Mouse (Mus musculus) hindbrain, embryonic 10.5 days (tissue): Measurements from ENCODE around the gene Kremen2. TPM values are rescaled to one million over a fixed set of nuclear protein-coding genes. Genes with fewer than 3 reads are reported as not detected.

Source experiments
- DNase-seq: peaks from one replicate; pipeline ENCODE4 v3.0.0-alpha.2; 2017; ENCODE audit warnings: low spot score
- H3K27ac ChIP-seq: fragments of 300-500 bp; sonication (generic); 2 replicates; pipeline ENCODE4 v1.5.1; 2016; ENCODE audit warnings: mild to moderate bottlenecking, moderate library complexity
- H3K27me3 ChIP-seq: fragments of 300-500 bp; sonication (generic); 2 replicates; pipeline ENCODE4 v1.6.1; 2016; ENCODE audit warnings: mild to moderate bottlenecking; ENCODE audit not compliant: poor library complexity, insufficient read depth, severe bottlenecking
- H3K36me3 ChIP-seq: fragments of 300-500 bp; sonication (generic); 2 replicates; pipeline ENCODE4 v1.6.1; 2016; ENCODE audit warnings: mild to moderate bottlenecking, moderate library complexity
- H3K4me1 ChIP-seq: fragments of 300-500 bp; sonication (generic); replicated peaks from 2 replicates; pipeline ENCODE4 v1.6.1; 2016; ENCODE audit warnings: mild to moderate bottlenecking
- H3K4me3 ChIP-seq: fragments of 300-500 bp; sonication (generic); 2 replicates; pipeline ENCODE4 v1.5.1; 2016; ENCODE audit warnings: mild to moderate bottlenecking, moderate library complexity
- H3K9me3 ChIP-seq: fragments of 300-500 bp; sonication (generic); 2 replicates; pipeline ENCODE4 v1.6.1; 2016; ENCODE audit warnings: mild to moderate bottlenecking, moderate library complexity
- WGBS: fragments of 180-500 bp; shearing (Covaris S2); methylation state at CpG from one replicate; pipeline ENCODE4 v1.1.7; 2016; 5-methylcytosine and 5-hydroxymethylcytosine counted together
- polyA plus RNA-seq: library from polyadenylated mRNA; unstranded; fragments of >200 nt; fragmentation: Nextera tagmentation; extraction: Ambion mirVana; gene quantifications from 2 replicates; pipeline ENCODE4 v1.2.1, GENCODE M21; 2016

Kremen2 gene
- polyA plus RNA-seq, 1 experiment from 2014 or later, result 4.3 TPM

- no peaks in the 10 kb centered on the region for H3K9me3 ChIP-seq
- no peak overlapping the region for H3K27ac ChIP-seq
- H3K4me1 ChIP-seq, result peaks cover 15% of the 10 kb centered on the region
- no peak overlapping the region for H3K4me3 ChIP-seq
- peaks cover 11% of the 10 kb centered on the region; the same call in 1 of the 2 replicates for H3K27me3 ChIP-seq
- H3K36me3 ChIP-seq, result no peaks in the 10 kb centered on the region
- no peak for DNase-seq
- 80% methylated on average over 2 of the region's 2 CpGs for WGBS
Measured at GRCm38 (mm10) chr17:23721886-23722285, 23.7 kb downstream of the Kremen2 start.

- no peaks in the 10 kb centered on the region for H3K9me3 ChIP-seq
- DNase-seq, result no peak
- 28% methylated on average over 1 of the region's 1 CpGs for WGBS
- peaks cover 3% of the 10 kb centered on the region; the same call in 1 of the 2 replicates for H3K4me1 ChIP-seq
- H3K27ac ChIP-seq, result no peak overlapping the region
- H3K36me3 ChIP-seq, result no peaks in the 10 kb centered on the region
- peaks cover 11% of the 10 kb centered on the region; the same call in 1 of the 2 replicates for H3K27me3 ChIP-seq
- H3K4me3 ChIP-seq, result no peak overlapping the region
Measured at GRCm38 (mm10) chr17:23719455-23719854, 26.2 kb downstream of the Kremen2 start.

- H3K4me1 ChIP-seq, result peaks cover 3% of the 10 kb centered on the region; the same call in 1 of the 2 replicates
- no peak overlapping the region for H3K4me3 ChIP-seq
- no peaks in the 10 kb centered on the region for H3K9me3 ChIP-seq
- H3K36me3 ChIP-seq, result no peaks in the 10 kb centered on the region
- H3K27me3 ChIP-seq, result peaks cover 11% of the 10 kb centered on the region; the same call in 1 of the 2 replicates
- no peak overlapping the region for H3K27ac ChIP-seq
- WGBS, result 62% methylated on average over 2 of the region's 2 CpGs
- no peak for DNase-seq
Measured at GRCm38 (mm10) chr17:23717003-23717402, 28.6 kb downstream of the Kremen2 start.

GRCm38 (mm10) chr17:23706212-23706611, 39.4 kb downstream of the Kremen2 start:
- WGBS, result 0% methylated on average over 3 of the region's 3 CpGs
- H3K9me3 ChIP-seq, result no peaks in the 10 kb centered on the region
- H3K27me3 ChIP-seq, result peaks cover 26% of the 10 kb centered on the region
- no peaks in the 10 kb centered on the region for H3K36me3 ChIP-seq
- H3K4me3 ChIP-seq, result no peak overlapping the region
- no peak overlapping the region for H3K27ac ChIP-seq
- DNase-seq, result peak; percentile 76
- H3K4me1 ChIP-seq, result 0 out of 2 replicates have a peak, but pooled peaks cover 9% of the 10 kb centered on the region

GRCm38 (mm10) chr17:23705525-23706104, 40.0 kb downstream of the Kremen2 start:
- Histone ChIP-seq H3K27ac (no peak overlapping the region), H3K27me3 (peaks cover 32% of the 10 kb centered on the region), H3K9me3 (no peaks in the 10 kb centered on the region), H3K36me3 (no peaks in the 10 kb centered on the region), H3K4me3 (no peak overlapping the region), H3K4me1 (0 out of 2 replicates have a peak, but pooled peaks cover 9% of the 10 kb centered on the region)
- no peak for DNase-seq
- WGBS, result 80% methylated on average over 7 of the region's 7 CpGs

- no peak for DNase-seq
- Histone ChIP-seq H3K4me3 (no peak overlapping the region), H3K36me3 (no peaks in the 10 kb centered on the region), H3K27ac (no peak overlapping the region), H3K4me1 (peaks cover 15% of the 10 kb centered on the region; the same call in 1 of the 2 replicates), H3K27me3 (peaks cover 41% of the 10 kb centered on the region), H3K9me3 (no peaks in the 10 kb centered on the region)
- 61% methylated on average over 7 of the region's 7 CpGs for WGBS
Measured at GRCm38 (mm10) chr17:23704741-23705140, 40.9 kb downstream of the Kremen2 start.

- DNase-seq, result no peak
- WGBS, result 84% methylated on average over 9 of the region's 9 CpGs
- peaks cover 23% of the 10 kb centered on the region for H3K4me1 ChIP-seq
- H3K9me3 ChIP-seq, result no peaks in the 10 kb centered on the region
- H3K4me3 ChIP-seq, result no peak overlapping the region
- no peaks in the 10 kb centered on the region for H3K36me3 ChIP-seq
- no peak overlapping the region for H3K27ac ChIP-seq
- peaks cover 55% of the 10 kb centered on the region for H3K27me3 ChIP-seq
Measured at GRCm38 (mm10) chr17:23703301-23703700, 42.3 kb downstream of the Kremen2 start.

GRCm38 (mm10) chr17:23700079-23700478, 45.6 kb downstream of the Kremen2 start:
- H3K27ac ChIP-seq, result peak overlapping the region; percentile 75
- WGBS, result under 1% methylated on average over 28 of the region's 28 CpGs

GRCm38 (mm10) chr17:23699131-23700077, 46.2 kb downstream of the Kremen2 start:
- H3K36me3 ChIP-seq, result no peaks in the 10 kb centered on the region
- no peaks in the 10 kb centered on the region for H3K9me3 ChIP-seq
- DNase-seq, result peak; percentile 38
- peak overlapping the region; percentile 75 for H3K27ac ChIP-seq
- WGBS, result under 1% methylated on average over 101 of the region's 101 CpGs
- peaks cover 60% of the 10 kb centered on the region for H3K27me3 ChIP-seq
- H3K4me1 ChIP-seq, result peaks cover 21% of the 10 kb centered on the region
- peak overlapping the region; percentile 79 for H3K4me3 ChIP-seq

More at GRCm38 (mm10) chr17:23700079-23700478, 45.6 kb downstream of the Kremen2 start:
- DNase-seq, result peak; percentile 89
- Histone ChIP-seq H3K27me3 (peaks cover 61% of the 10 kb centered on the region), H3K4me1 (peaks cover 24% of the 10 kb centered on the region), H3K36me3 (no peaks in the 10 kb centered on the region), H3K4me3 (peak overlapping the region; percentile 79), H3K9me3 (no peaks in the 10 kb centered on the region)

GRCm38 (mm10) chr17:23695801-23696200, 49.8 kb downstream of the Kremen2 start:
- Histone ChIP-seq H3K4me3 (no peak overlapping the region), H3K36me3 (no peaks in the 10 kb centered on the region), H3K4me1 (peaks cover 21% of the 10 kb centered on the region), H3K27me3 (peaks cover 44% of the 10 kb centered on the region), H3K27ac (no peak overlapping the region), H3K9me3 (no peaks in the 10 kb centered on the region)
- no peak for DNase-seq
- WGBS, result 18% methylated on average over 3 of the region's 3 CpGs

- Histone ChIP-seq H3K9me3 (no peaks in the 10 kb centered on the region), H3K36me3 (no peaks in the 10 kb centered on the region), H3K4me3 (no peak overlapping the region), H3K4me1 (peaks cover 12% of the 10 kb centered on the region), H3K27ac (no peak overlapping the region), H3K27me3 (peaks cover 31% of the 10 kb centered on the region)
- WGBS, result 82% methylated on average over 1 of the region's 1 CpGs
- no peak for DNase-seq
Measured at GRCm38 (mm10) chr17:23694491-23694890, 51.1 kb downstream of the Kremen2 start.
